Mouse (Mus musculus): ENCODE data around the gene Cgnl1. TPM values are rescaled to one million over a fixed set of nuclear protein-coding genes. Genes with fewer than 3 reads are reported as not detected.

Gene Cgnl1
- polyA plus RNA-seq, 1 experiment from 2014 or later: 6.7 TPM

DNA sequence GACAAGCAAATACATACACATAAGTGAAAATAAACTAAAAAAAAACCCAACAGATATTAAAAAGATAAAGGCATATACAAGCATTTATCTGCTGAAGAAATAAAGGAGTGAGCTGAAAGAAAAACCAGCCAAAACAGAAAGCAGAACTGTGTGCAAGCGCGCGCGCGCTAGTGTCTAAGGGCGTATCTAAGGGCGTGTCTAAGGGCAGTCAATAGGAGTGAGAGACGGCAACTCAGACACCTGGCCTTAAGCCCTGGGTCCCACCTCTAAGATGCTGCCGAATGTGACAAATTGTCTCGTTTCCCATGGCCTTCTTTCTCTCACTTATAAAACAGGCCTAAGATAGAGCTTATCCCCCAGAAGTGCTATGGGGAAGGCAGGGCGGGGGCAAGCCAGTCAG lies 6.9 kb downstream of the Cgnl1 start:
- ATAC-seq (ENCODE audit: insufficient number of reproducible peaks, low FRiP score, low TSS enrichment, low read depth): no peak

GRCm38 (mm10) chr9:71763273-71763672 lies 8.1 kb downstream of the Cgnl1 start:
- 11% methylated on average over 1 of the region's 1 CpGs for WGBS
- Histone ChIP-seq H3K9me3 (ENCODE audit: control insufficient read depth, low read length) (no peaks in the 10 kb centered on the region), H3K4me1 (ENCODE audit: control insufficient read depth, insufficient read depth, low read length) (peaks cover 34% of the 10 kb centered on the region), H3K4me3 (ENCODE audit: low read depth, low read length) (no peak overlapping the region), H3K9ac (ENCODE audit: low read length) (no peak overlapping the region), H3K36me3 (ENCODE audit: control insufficient read depth, insufficient read depth, low read length) (no peaks in the 10 kb centered on the region), H3K27me3 (ENCODE audit: control insufficient read depth, insufficient read depth, low read length) (no peaks in the 10 kb centered on the region), H3K27ac (replicated peaks; ENCODE audit: low read depth, low read length) (no peak overlapping the region), H3K4me2 (ENCODE audit: low read depth, severe bottlenecking) (no peak overlapping the region)
- ATAC-seq (ENCODE audit: insufficient number of reproducible peaks, low FRiP score, low TSS enrichment, low read depth): 0 out of 2 replicates have a peak, but pooled peaks have one; percentile 37
- DNase-seq (ENCODE audit: low spot score): peak; percentile 46

More for the DNA sequence above, 6.9 kb downstream of the Cgnl1 start:
- Histone ChIP-seq H3K9ac (ENCODE audit: low read length) (no peak overlapping the region), H3K27ac (replicated peaks; ENCODE audit: low read depth, low read length) (no peak overlapping the region), H3K4me2 (ENCODE audit: low read depth, severe bottlenecking) (no peak overlapping the region), H3K4me3 (ENCODE audit: low read depth, low read length) (no peak overlapping the region), H3K9me3 (ENCODE audit: control insufficient read depth, low read length) (no peaks in the 10 kb centered on the region), H3K36me3 (ENCODE audit: control insufficient read depth, insufficient read depth, low read length) (no peaks in the 10 kb centered on the region), H3K27me3 (ENCODE audit: control insufficient read depth, insufficient read depth, low read length) (no peaks in the 10 kb centered on the region), H3K4me1 (ENCODE audit: control insufficient read depth, insufficient read depth, low read length) (peaks cover 28% of the 10 kb centered on the region)
- 55% methylated on average over 11 of the region's 11 CpGs for WGBS
- no peak for DNase-seq (ENCODE audit: low spot score)

- Histone ChIP-seq H3K27me3 (ENCODE audit: control insufficient read depth, insufficient read depth, low read length) (no peaks in the 10 kb centered on the region), H3K36me3 (ENCODE audit: control insufficient read depth, insufficient read depth, low read length) (no peaks in the 10 kb centered on the region), H3K4me1 (ENCODE audit: control insufficient read depth, insufficient read depth, low read length) (peaks cover 34% of the 10 kb centered on the region), H3K4me3 (ENCODE audit: low read depth, low read length) (no peak overlapping the region), H3K4me2 (ENCODE audit: low read depth, severe bottlenecking) (no peak overlapping the region), H3K9me3 (ENCODE audit: control insufficient read depth, low read length) (no peaks in the 10 kb centered on the region), H3K27ac (replicated peaks; ENCODE audit: low read depth, low read length) (no peak overlapping the region), H3K9ac (ENCODE audit: low read length) (no peak overlapping the region)
- 85% methylated on average over 4 of the region's 4 CpGs for WGBS
- DNase-seq (ENCODE audit: low spot score) (no peak), ATAC-seq (ENCODE audit: insufficient number of reproducible peaks, low FRiP score, low TSS enrichment, low read depth) (no peak)
Observed at GRCm38 (mm10) chr9:71761663-71762062, 9.7 kb downstream of the Cgnl1 start.

DNA sequence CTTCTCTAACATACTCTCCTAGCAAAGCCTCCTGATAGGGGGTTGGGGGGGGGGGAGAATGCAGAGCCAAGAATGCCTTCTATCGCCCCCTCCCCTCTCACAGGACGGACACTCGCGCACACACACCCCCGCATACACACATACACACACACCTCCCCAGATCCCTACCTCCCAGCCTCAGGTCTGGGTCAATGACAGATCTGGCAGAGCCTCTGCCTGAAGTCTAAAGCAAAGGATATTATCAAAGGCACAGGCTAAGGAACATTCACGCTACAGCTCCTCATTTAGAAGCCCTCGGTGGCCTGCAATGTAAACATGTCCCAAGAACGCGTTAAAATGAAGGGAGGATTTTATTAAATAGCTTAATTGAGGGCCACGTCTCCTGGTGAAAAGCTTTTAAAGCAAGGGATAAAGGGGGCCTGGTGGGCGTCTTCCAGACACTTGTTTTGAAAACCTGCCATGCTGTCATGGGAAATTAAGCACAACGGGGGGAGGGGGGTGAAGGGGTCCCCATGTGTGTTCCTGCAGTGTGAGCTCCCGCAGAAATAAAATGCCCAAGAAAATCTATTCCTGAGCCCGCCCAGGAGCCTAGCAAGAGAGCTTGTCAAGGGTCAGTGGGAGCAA lies 10.8 kb downstream of the Cgnl1 start:
- Histone ChIP-seq H3K9ac (ENCODE audit: low read length) (no peak overlapping the region), H3K9me3 (ENCODE audit: control insufficient read depth, low read length) (no peaks in the 10 kb centered on the region), H3K4me3 (ENCODE audit: low read depth, low read length) (no peak overlapping the region), H3K4me2 (ENCODE audit: low read depth, severe bottlenecking) (no peak overlapping the region), H3K27ac (replicated peaks; ENCODE audit: low read depth, low read length) (no peak overlapping the region), H3K4me1 (ENCODE audit: control insufficient read depth, insufficient read depth, low read length) (peaks cover 34% of the 10 kb centered on the region), H3K36me3 (ENCODE audit: control insufficient read depth, insufficient read depth, low read length) (no peaks in the 10 kb centered on the region), H3K27me3 (ENCODE audit: control insufficient read depth, insufficient read depth, low read length) (no peaks in the 10 kb centered on the region)
- DNase-seq (ENCODE audit: low spot score) (no peak), ATAC-seq (ENCODE audit: insufficient number of reproducible peaks, low FRiP score, low TSS enrichment, low read depth) (no peak)
- WGBS: 7% methylated on average over 14 of the region's 14 CpGs

DNA sequence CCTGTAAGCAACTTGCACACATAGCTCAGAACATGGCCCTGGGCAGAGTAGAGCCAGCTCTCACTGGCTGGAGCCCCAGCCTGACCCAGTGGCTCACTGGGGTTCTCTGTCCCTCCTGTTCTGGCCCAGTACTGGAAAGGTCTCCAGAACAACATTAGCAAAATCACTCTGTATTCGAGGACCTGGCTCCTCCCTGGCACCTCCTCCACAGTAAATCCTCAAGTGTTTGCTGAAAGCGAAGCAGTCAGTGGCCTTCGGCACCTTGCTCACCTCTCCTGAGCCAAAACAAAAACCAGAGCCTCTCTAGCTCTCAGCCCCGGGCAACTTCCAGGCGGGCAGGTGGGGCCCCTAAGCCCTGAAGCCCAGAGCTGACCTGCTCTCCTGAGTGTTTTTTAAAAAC lies 11.5 kb downstream of the Cgnl1 start:
- Histone ChIP-seq H3K27ac (replicated peaks; ENCODE audit: low read depth, low read length) (no peak overlapping the region; the same call in 1 of the 2 replicates), H3K9me3 (ENCODE audit: control insufficient read depth, low read length) (no peaks in the 10 kb centered on the region), H3K36me3 (ENCODE audit: control insufficient read depth, insufficient read depth, low read length) (no peaks in the 10 kb centered on the region), H3K4me3 (ENCODE audit: low read depth, low read length) (no peak overlapping the region), H3K4me2 (ENCODE audit: low read depth, severe bottlenecking) (no peak overlapping the region; the same call in 1 of the 2 replicates), H3K27me3 (ENCODE audit: control insufficient read depth, insufficient read depth, low read length) (no peaks in the 10 kb centered on the region), H3K4me1 (ENCODE audit: control insufficient read depth, insufficient read depth, low read length) (peaks cover 32% of the 10 kb centered on the region), H3K9ac (ENCODE audit: low read length) (no peak overlapping the region)
- peak; percentile 43 for DNase-seq (ENCODE audit: low spot score)
- ATAC-seq (ENCODE audit: insufficient number of reproducible peaks, low FRiP score, low TSS enrichment, low read depth): no peak
- WGBS: 6% methylated on average over 5 of the region's 5 CpGs

GRCm38 (mm10) chr9:71757386-71757785 lies 14.0 kb downstream of the Cgnl1 start:
- no peak overlapping the region for H3K4me3 ChIP-seq (ENCODE audit: low read depth, low read length)
- no peaks in the 10 kb centered on the region for H3K36me3 ChIP-seq (ENCODE audit: control insufficient read depth, insufficient read depth, low read length)
- no peak for DNase-seq (ENCODE audit: low spot score)
- no peaks in the 10 kb centered on the region for H3K9me3 ChIP-seq (ENCODE audit: control insufficient read depth, low read length)
- no peak overlapping the region for H3K9ac ChIP-seq (ENCODE audit: low read length)
- no peak for ATAC-seq (ENCODE audit: insufficient number of reproducible peaks, low FRiP score, low TSS enrichment, low read depth)
- H3K4me1 ChIP-seq (ENCODE audit: control insufficient read depth, insufficient read depth, low read length): peaks cover 35% of the 10 kb centered on the region
- H3K27ac ChIP-seq (replicated peaks; ENCODE audit: low read depth, low read length): no peak overlapping the region
- no peaks in the 10 kb centered on the region for H3K27me3 ChIP-seq (ENCODE audit: control insufficient read depth, insufficient read depth, low read length)
- H3K4me2 ChIP-seq (ENCODE audit: low read depth, severe bottlenecking): no peak overlapping the region
- 29% methylated on average over 8 of the region's 8 CpGs for WGBS

- Histone ChIP-seq H3K9ac (ENCODE audit: low read length) (no peak overlapping the region), H3K36me3 (ENCODE audit: control insufficient read depth, insufficient read depth, low read length) (no peaks in the 10 kb centered on the region), H3K4me3 (ENCODE audit: low read depth, low read length) (no peak overlapping the region), H3K4me2 (ENCODE audit: low read depth, severe bottlenecking) (no peak overlapping the region), H3K27ac (replicated peaks; ENCODE audit: low read depth, low read length) (no peak overlapping the region), H3K27me3 (ENCODE audit: control insufficient read depth, insufficient read depth, low read length) (no peaks in the 10 kb centered on the region), H3K4me1 (ENCODE audit: control insufficient read depth, insufficient read depth, low read length) (peaks cover 35% of the 10 kb centered on the region), H3K9me3 (ENCODE audit: control insufficient read depth, low read length) (no peaks in the 10 kb centered on the region)
- 19% methylated on average over 4 of the region's 4 CpGs for WGBS
- DNase-seq (ENCODE audit: low spot score) (no peak), ATAC-seq (ENCODE audit: insufficient number of reproducible peaks, low FRiP score, low TSS enrichment, low read depth) (no peak)
Observed at GRCm38 (mm10) chr9:71756916-71757315, 14.5 kb downstream of the Cgnl1 start.

GRCm38 (mm10) chr9:71753981-71754380 lies 17.4 kb downstream of the Cgnl1 start:
- WGBS: 42% methylated on average over 4 of the region's 4 CpGs
- DNase-seq (ENCODE audit: low spot score) (no peak), ATAC-seq (ENCODE audit: insufficient number of reproducible peaks, low FRiP score, low TSS enrichment, low read depth) (no peak)
- no peaks in the 10 kb centered on the region for H3K9me3 ChIP-seq (ENCODE audit: control insufficient read depth, low read length)
- H3K9ac ChIP-seq (ENCODE audit: low read length): no peak overlapping the region
- no peak overlapping the region for H3K4me2 ChIP-seq (ENCODE audit: low read depth, severe bottlenecking)
- H3K27ac ChIP-seq (replicated peaks; ENCODE audit: low read depth, low read length): peak overlapping the region; percentile 17; the same call in 1 of the 2 replicates
- H3K27me3 ChIP-seq (ENCODE audit: control insufficient read depth, insufficient read depth, low read length): no peaks in the 10 kb centered on the region
- H3K36me3 ChIP-seq (ENCODE audit: control insufficient read depth, insufficient read depth, low read length): no peaks in the 10 kb centered on the region
- peaks cover 17% of the 10 kb centered on the region for H3K4me1 ChIP-seq (ENCODE audit: control insufficient read depth, insufficient read depth, low read length)
- no peak overlapping the region for H3K4me3 ChIP-seq (ENCODE audit: low read depth, low read length)

DNA sequence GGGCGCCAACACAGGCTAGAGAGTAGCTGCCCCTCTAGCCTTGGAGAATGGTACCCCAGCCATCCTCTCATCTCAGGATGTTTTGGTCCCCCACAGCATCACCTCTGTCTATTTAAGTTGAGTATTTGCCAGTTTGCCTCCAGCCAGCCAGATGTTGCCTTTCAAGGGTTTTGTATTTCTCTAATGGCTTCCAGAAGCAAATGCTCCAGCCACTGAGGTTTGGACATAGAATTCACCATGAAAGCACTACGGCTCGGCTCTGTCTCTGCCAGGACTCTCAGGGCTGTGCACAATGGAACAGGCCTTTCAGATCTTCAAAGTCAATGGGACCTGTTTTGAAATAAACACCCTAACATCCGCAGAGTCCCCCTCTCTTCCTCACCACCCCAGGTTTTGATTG lies 17.9 kb downstream of the Cgnl1 start:
- Histone ChIP-seq H3K36me3 (ENCODE audit: control insufficient read depth, insufficient read depth, low read length) (no peaks in the 10 kb centered on the region), H3K27ac (replicated peaks; ENCODE audit: low read depth, low read length) (peak overlapping the region; percentile 17; the same call in 1 of the 2 replicates), H3K9me3 (ENCODE audit: control insufficient read depth, low read length) (no peaks in the 10 kb centered on the region), H3K4me3 (ENCODE audit: low read depth, low read length) (no peak overlapping the region), H3K9ac (ENCODE audit: low read length) (no peak overlapping the region), H3K4me2 (ENCODE audit: low read depth, severe bottlenecking) (no peak overlapping the region), H3K27me3 (ENCODE audit: control insufficient read depth, insufficient read depth, low read length) (no peaks in the 10 kb centered on the region), H3K4me1 (ENCODE audit: control insufficient read depth, insufficient read depth, low read length) (peaks cover 15% of the 10 kb centered on the region)
- DNase-seq (ENCODE audit: low spot score) (no peak), ATAC-seq (ENCODE audit: insufficient number of reproducible peaks, low FRiP score, low TSS enrichment, low read depth) (no peak)
- 31% methylated on average over 4 of the region's 4 CpGs for WGBS

Data from limb, embryonic 11.5 days (tissue).